Mouse (Mus musculus): ENCODE data around the gene Ostm1. TPM values are rescaled to one million over a fixed set of nuclear protein-coding genes. Genes with fewer than 3 reads are reported as not detected.

Ostm1 gene
- polyA plus RNA-seq (2015; fragmentation: Illumina TruSeq; extraction: RNeasy Lipid Tissue Mini Kit (QIAGEN cat#74804); ENCODE audit: insufficient read depth, low read depth, low replicate concordance), result 7.0 TPM

DNA sequence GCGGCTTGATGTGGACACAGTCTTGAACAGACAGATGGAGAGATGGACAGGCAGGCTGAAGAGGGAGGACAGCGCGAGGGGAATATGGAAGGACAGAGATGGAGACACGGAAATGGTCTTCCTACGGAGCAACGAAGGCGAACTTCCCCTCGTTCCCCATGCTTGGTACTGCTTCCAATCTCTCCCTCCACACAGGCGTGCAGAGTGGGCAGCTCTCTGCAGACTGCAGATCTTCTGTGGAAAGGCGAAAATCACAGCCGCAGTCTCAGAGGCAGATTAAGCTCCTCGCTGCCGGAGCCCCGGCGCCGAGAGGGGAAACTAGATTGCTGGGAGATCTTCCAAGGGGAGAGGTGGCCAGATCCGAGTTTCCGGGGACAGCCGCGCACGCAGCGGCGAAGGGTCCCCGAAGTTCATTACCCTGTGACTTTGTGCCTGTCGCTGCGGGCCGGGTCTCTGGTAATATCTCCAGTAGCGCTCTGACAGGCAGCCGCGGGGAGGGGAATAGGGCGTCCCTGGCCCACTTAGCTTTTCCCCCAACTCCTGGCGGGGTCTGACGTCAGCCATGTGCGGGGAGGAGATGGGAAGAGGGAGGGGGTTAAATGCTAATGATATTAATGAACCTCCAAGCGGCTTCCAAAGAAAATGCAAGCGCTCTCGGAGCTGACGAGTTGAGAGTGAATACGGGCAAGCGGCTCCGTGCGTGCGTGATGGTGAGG, at the start of gene Ostm1, which contains the start of gene Nr2e1:
TSS of gene Ostm1 (plus strand) at position 666 of the 716 bp plus-strand sequence.
TSS of gene Nr2e1 (minus strand) at position 476 of the 716 bp plus-strand sequence.

Other genes with a start within 250 kb of the Ostm1 start
- gene Afg1l, start 105.3 kb upstream of the Ostm1 start, polyA plus RNA-seq (2015; fragmentation: Illumina TruSeq; extraction: RNeasy Lipid Tissue Mini Kit (QIAGEN cat#74804); ENCODE audit: insufficient read depth, low read depth, low replicate concordance), result 4.5 TPM
- 53.7 TPM for gene Snx3, start 81.8 kb upstream of the Ostm1 start, polyA plus RNA-seq (2015; fragmentation: Illumina TruSeq; extraction: RNeasy Lipid Tissue Mini Kit (QIAGEN cat#74804); ENCODE audit: insufficient read depth, low read depth, low replicate concordance)
- gene Nr2e1, start 190 bp upstream of the Ostm1 start, polyA plus RNA-seq (2015; fragmentation: Illumina TruSeq; extraction: RNeasy Lipid Tissue Mini Kit (QIAGEN cat#74804); ENCODE audit: insufficient read depth, low read depth, low replicate concordance), result not detected
- 12.1 TPM for gene Sec63, start 177.7 kb downstream of the Ostm1 start, polyA plus RNA-seq (2015; fragmentation: Illumina TruSeq; extraction: RNeasy Lipid Tissue Mini Kit (QIAGEN cat#74804); ENCODE audit: insufficient read depth, low read depth, low replicate concordance)